Mouse (Mus musculus): Measurements from ENCODE around the gene Pank3.

Gene Pank3

GRCm38 (mm10) chr11:35769188-35769745 lies at the start of gene Pank3:
Gene Pank3, plus strand, starts transcription at chr11:35769484.
- peak; percentile 96 to 99 for DNase-seq

DNA sequence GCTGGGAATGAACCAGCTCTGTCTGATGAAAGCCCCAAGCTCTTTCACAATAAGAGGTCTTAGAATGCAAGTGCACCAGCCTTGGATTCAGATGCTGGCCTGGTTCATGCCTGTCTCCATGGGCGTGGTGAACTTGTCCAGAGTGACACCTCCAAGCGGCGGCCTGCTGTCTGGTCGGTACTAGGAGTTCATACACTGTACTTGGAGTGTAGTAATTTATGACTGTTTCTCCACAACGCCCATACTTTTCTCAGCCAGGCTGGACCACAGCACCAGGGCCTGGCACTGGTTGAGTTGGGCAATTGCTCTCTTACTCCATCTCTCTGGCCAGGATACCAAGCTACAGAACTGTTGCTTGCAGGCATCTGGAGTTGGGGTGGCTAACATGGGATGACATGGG lies 45.4 kb upstream of the Pank3 start:
- no peak for DNase-seq

GRCm38 (mm10) chr11:35726341-35726846 lies 42.9 kb upstream of the Pank3 start:
- DNase-seq: no peak

DNA sequence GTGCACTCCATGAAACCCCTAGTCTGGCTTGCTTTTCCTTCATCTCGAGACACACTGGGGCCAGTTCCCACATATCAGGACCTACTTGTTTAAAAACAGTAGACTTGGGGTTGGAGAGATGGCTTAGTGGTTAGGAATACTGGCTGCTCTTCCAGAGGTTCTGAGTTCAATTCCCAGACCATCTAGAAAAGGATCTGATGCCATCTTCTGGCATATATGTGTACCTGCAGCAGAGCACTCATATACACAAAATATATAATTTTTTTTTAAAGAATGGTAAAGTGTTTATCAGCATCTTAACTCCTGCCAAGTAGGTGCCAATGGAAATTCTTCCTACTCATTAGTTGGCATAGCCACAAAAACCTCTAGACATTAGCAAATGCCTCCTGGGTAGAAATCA lies 41.1 kb upstream of the Pank3 start:
- no peak for DNase-seq

DNA sequence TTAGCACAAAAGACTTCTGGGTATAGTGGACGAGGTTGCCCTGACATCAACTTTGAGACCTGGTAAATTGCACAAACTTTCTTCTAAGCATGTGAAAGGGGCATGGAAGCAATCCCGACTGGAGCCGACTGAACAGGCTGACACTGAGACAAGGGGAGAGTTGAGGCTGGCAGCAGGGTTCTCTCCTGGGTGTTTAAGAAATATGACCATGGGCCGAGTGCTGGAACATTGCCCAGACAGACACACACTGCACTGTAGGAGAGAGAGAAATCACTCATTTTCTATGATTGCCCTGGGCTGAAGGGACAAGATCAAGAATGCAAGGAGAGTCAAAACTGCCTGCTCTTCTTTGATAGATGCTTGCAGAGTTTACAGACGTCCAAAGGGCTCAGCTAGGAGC lies 40.1 kb upstream of the Pank3 start:
- DNase-seq: no peak

- no peak for DNase-seq
These were observed 36.9 kb upstream of the Pank3 start for GRCm38 (mm10) chr11:35732366-35732765.

DNA sequence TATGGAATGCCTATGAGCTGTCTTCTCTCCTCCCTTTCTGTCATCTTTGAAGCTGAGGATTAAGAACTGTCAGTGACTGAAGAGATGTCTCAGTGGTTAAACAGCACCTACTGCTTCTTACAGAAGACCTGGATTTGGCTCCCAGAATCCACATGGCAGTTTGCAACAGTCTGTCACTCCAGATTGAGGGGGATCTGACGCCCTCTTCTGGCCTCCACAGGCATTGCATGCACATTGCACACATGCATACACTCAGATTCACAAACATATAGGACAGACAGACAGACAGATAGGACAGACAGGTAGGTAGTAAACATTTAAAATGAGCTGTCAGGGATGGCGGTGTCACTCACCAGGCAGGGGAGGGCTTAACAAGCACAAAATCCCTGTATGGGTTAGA lies 32.5 kb upstream of the Pank3 start:
- DNase-seq: no peak

GRCm38 (mm10) chr11:35737262-35737661 lies 32.0 kb upstream of the Pank3 start:
- no peak for DNase-seq

- DNase-seq: no peak
These were observed 31.2 kb upstream of the Pank3 start for GRCm38 (mm10) chr11:35738102-35738501.

DNA sequence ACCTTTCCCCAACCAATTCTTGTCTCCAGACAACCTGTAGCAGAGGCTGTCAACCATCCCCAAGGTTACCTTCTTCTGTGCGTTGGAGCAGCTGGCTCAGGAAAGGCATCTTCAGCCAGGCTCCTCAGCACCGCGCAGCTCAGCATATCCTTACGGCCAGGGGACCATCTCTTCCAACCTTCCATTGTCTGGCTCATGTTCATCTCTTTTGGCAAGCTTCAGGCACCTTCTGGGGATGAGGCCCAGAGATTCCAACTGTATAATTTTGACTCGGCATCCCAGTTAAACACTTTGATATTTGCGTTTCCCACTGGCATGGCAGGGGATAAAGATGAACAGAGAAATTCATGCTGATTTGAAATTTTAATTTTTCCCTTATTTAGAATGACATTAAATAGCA lies 25.7 kb upstream of the Pank3 start:
- DNase-seq: no peak

DNA sequence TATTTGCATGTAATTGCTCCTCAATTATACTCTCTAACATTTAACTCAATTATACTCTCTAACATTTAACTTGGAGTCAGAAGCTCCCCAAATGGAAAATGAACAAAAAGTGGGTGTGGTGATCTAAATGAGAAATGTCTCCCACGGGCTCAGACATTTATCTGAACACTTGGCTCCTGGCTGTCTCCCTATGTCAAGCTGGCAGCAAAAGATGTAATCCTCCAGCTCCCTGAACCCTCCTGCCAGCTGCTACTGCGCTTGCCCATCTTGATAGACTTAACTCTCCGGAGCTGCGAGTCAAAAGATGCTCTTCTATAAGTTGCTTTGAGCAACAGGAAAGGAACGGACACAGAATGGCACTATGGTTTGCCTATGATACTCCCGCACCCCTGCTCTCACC lies 24.7 kb upstream of the Pank3 start:
- no peak for DNase-seq

DNA sequence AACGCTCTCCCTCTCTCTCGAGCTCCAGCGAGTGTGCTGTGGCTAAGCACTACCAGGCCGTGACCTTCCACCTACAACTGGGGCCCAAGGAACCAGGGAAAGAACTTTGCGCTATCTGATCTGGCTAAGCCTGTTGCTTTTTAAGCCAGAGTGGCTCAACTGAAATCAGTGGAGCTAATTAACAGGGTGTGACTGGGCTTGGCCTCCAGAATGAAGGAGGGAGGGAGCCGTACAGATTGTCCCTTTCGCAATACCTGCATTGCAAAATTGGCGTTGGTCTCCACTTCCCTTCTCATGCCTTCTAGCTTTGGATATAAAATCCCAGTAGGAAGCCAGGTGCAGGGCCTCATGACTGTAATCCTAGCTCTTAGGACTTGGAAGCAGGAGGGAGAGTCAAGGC lies 18.7 kb upstream of the Pank3 start:
- peak; percentile 63 to 70 for DNase-seq

DNA sequence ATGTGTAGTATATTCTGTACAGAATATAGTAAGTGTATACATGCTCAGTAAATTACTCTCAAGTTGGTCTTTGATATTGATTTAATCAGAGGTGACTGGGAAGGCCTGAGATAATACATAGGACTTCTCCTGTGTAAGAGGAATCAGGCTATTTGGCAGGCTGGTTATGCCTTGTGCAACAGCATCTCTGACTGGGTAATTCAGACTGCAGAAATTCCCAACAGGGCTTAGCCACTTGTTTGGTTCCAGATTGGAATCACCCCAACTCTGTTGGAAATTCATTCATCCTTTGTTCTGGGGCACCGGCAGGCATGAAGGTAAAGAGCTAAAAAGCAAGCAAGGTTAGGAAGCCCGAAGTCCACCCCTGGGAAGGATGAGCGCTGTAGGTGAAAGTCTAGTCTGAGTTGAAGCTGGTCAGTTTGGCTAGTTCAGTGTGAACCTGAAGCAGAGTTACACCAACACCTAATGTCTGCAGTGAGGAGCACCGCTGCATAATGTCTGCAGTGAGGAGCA lies 14.3 kb upstream of the Pank3 start:
- DNase-seq: no peak

DNA sequence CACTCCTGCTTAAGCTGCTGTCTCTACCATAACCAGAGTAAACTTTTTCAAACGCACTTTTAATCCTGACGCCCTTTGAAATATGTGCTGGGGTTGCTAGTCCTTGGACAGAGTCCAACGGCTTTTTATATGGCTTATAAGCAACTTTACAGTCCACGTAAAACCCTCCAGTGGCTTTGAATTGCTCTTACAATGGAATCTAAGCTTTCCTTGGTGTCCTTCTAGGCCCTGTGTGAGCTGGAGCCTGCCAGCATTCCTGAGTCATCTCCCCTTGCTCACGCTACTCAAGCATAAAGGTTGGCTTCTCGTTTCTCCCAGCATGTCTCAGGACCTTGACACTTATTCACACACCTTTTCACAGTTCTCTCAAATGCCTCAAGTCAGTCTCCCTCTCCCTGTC lies 13.7 kb upstream of the Pank3 start:
- no peak for DNase-seq

DNA sequence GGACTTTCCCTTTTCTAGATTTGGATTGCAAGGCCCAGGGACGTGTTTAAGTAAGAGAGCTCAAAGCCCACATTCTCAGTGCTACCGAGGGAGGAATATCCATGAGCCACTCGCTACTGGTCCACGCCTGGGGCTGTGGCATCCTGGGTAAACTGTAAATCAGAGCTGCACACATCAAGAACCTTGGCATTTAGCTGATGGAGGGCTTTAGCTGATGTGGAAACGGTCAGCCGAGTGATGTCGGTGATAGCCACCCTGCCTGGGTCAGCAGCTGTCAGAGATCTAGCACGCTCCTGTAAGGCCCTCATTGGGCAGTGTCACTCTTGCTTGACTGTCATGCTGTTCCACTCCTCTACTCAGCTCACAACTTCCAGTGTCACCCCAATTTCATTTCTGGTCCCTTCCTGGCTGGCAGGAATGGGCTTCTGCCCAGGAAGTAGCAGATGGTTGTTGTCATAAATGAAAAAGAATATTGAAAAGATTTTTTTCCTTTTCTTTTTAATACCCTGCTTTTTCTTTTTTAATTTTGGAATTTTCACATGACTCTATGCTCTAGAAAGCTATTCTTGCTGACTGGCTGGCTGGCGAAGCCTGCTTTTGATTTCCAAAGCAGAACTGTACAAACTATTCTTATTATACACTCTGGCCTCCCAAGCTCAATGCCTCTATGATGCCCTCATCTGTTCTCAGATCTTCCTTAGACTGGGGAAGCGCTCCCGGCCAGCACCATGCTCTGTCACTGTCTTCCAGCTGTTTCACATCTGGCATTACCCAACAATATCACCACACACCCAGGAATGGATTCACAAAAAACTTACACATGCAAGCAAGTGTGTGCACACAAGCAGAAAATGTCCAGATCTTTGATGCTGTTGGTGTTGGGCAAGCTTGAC lies 12.6 kb upstream of the Pank3 start:
- peak in 1 of 2 experiments; percentile 34 for DNase-seq

- no peak for DNase-seq
These were observed 9.2 kb upstream of the Pank3 start for GRCm38 (mm10) chr11:35760001-35760626.

DNA sequence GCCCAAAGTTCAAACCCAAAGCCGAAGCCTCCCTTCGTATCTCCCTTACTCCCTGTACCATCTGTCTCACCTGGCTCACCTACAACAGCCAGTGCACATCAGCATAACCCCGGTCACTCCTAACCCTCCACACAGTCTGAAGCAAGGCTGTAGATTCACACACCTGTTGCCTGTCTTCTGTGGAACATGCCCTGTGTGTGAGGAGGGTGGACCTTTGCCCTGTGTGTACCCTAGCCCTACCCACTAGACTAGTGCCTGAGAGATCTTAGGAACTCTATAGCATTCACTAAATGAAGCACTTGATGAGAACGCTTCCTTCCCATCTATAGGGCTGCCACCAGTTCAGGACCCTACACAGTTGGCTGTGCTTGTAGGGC lies 8.7 kb upstream of the Pank3 start:
- no peak for DNase-seq

DNA sequence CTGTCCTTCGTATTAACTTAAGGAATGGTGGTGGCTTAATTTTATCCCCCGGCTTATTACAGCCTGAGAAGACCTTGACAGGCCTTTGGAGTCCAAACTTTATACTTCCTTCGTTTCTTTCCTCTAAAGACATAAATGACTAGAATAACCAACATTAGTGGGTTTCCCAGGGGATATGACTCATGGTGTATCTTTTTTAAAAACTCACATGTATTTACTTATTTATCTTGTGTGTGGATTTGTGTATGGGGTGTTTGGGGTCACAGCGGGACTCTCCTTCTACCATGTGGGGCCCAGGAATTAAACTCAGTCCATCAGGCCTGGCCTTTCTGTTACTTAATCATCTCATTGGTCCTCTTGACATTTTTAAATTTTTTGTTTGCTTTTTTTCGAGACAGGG lies 2.4 kb upstream of the Pank3 start:
- no peak for DNase-seq

DNA sequence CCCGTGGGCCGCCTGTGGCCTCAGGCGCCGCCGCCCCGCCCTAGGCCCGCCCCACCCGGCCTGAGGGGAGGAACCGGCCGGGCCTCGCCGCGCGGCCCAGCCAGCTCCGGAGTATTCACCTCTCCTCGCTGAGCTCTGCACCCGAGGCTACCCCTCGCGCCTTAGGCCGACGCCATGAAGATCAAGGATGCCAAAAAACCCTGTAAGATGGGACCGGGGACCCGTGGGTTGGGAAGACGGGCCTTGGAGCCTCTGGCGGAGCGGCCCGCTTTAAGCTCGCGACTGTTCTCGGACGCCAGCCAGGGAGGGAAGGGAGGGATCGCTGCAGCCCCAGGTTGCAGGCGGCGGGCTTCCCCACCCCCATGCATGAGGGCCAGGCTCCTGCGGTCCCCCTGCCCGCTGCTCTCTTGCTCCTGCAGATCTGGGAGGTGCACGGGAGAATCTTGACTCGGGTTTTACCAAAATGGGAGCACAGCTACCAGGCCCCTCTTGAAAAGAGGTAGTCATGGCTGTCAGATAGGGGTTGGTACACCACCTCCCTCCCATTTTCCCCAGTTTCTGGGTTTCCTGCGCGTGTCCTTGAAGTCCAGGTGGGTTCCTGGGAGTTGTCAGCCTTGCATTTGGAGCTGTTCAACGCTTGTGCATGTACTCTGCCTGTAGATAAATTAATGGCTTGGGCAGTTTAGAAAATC lies 608 bp downstream of the Pank3 start:
- no peak for DNase-seq

GRCm38 (mm10) chr11:35770741-35771504 lies 1.6 kb downstream of the Pank3 start:
- no peak for DNase-seq

GRCm38 (mm10) chr11:35775606-35776005 lies 6.3 kb downstream of the Pank3 start:
- DNase-seq: no peak

- DNase-seq: no peak
These were observed 7.2 kb downstream of the Pank3 start for GRCm38 (mm10) chr11:35776452-35776851.

Measured in lung, postnatal 4 days (tissue).